Mouse (Mus musculus): ENCODE results near the gene Trrap. TPM values are rescaled to one million over a fixed set of nuclear protein-coding genes. Genes with fewer than 3 reads are reported as not detected.

Trrap gene
- total RNA-seq, 2 experiments from 2014 or later = 148 to 164 TPM

Small RNA genes within 50 kb of the gene (microRNA-seq; reads per million reads assigned to microRNA genes)
- gene Mir7039 = 0.68 to 1.1 reads per million in 2 experiments

Other genes starting within 250 kb of the Trrap start
- 10 to 100 TPM; 64.2 to 68.9 TPM for gene Nptx2, start 221.8 kb upstream of the Trrap start, total RNA-seq (2021)
- gene Tmem130, start 5.9 kb upstream of the Trrap start, total RNA-seq (2021) = 100 to 1,000 TPM; 126 to 137 TPM
- gene Smurf1, start 198.1 kb downstream of the Trrap start, total RNA-seq (2021) = 10 to 100 TPM; 39.0 to 39.7 TPM